Mouse (Mus musculus): Measurements from ENCODE around the gene Csnk2b. TPM values are rescaled to one million over a fixed set of nuclear protein-coding genes. Genes with fewer than 3 reads are reported as not detected.

Csnk2b gene
- total RNA-seq, 4 experiments from 2014 or later, result 188 to 228 (median 194) TPM

Other genes starting within 250 kb of the Csnk2b start
- 1 to 10 TPM; 8.3 to 9.1 (median 9.0) TPM for gene Zbtb12, start 242.6 kb downstream of the Csnk2b start, total RNA-seq (2022)
- not detected for gene Gm20547, start 240.0 kb downstream of the Csnk2b start, total RNA-seq (2022)
- gene C2, start 223.8 kb downstream of the Csnk2b start, total RNA-seq (2022), result 1 to 10 TPM; 1.6 to 5.9 (median 4.0) TPM
- gene Ehmt2, start 223.6 kb downstream of the Csnk2b start, total RNA-seq (2022), result 100 to 1,000 TPM; 182 to 191 (median 185) TPM
- under 1 TPM; 0.33 to 0.66 (median 0.51) TPM for gene Slc44a4, start 207.6 kb downstream of the Csnk2b start, total RNA-seq (2022)
- gene Neu1, start 190.8 kb downstream of the Csnk2b start, total RNA-seq (2022), result 10 to 100 TPM; 40.1 to 44.4 (median 42.7) TPM
- 10 to 100 TPM in 2 of 4 experiments, 1 to 10 TPM in 2; 6.9 to 13.1 (median 10.4) TPM for gene Hspa1b, start 162.8 kb downstream of the Csnk2b start, total RNA-seq (2022)
- gene Gm20481, start 152.1 kb downstream of the Csnk2b start, total RNA-seq (2022), result not detected
- gene Hspa1a, start 149.9 kb downstream of the Csnk2b start, total RNA-seq (2022), result 10 to 100 TPM; 11.9 to 17.5 (median 13.7) TPM
- gene Hspa1l, start 149.3 kb downstream of the Csnk2b start, total RNA-seq (2022), result under 1 TPM; 0.24 to 0.72 (median 0.58) TPM
- 10 to 100 TPM; 14.1 to 22.5 (median 17.3) TPM for gene Lsm2, start 140.2 kb downstream of the Csnk2b start, total RNA-seq (2022)
- 10 to 100 TPM; 43.5 to 53.0 (median 48.2) TPM for gene Vars, start 121.1 kb downstream of the Csnk2b start, total RNA-seq (2022)
- 1 to 10 TPM in 3 of 4 experiments, under 1 TPM in 1; 0.95 to 1.5 (median 1.3) TPM for gene Vwa7, start 105.5 kb downstream of the Csnk2b start, total RNA-seq (2022)
- under 1 TPM in 2 of 4 experiments, not detected in 2; 0.59 to 0.67 TPM for gene Sapcd1, start 94.0 kb downstream of the Csnk2b start, total RNA-seq (2022)
- 1 to 10 TPM in 1 of 4 experiments, under 1 TPM in 2, not detected in 1; 0.34 to 1.2 (median 0.78) TPM for gene Msh5, start 75.3 kb downstream of the Csnk2b start, total RNA-seq (2022)
- gene Clic1, start 72.1 kb downstream of the Csnk2b start, total RNA-seq (2022), result 10 to 100 TPM; 10.2 to 18.3 (median 11.8) TPM
- gene Ddah2, start 63.0 kb downstream of the Csnk2b start, total RNA-seq (2022), result 10 to 100 TPM; 13.1 to 20.2 (median 14.8) TPM
- gene Ly6g6c, start 56.7 kb downstream of the Csnk2b start, total RNA-seq (2022), result not detected
- gene Mpig6b, start 55.9 kb downstream of the Csnk2b start, total RNA-seq (2022), result under 1 TPM in 1 of 4 experiments, not detected in 3; 0.15 TPM
- gene Ly6g6e, start 45.2 kb downstream of the Csnk2b start, total RNA-seq (2022), result 1 to 10 TPM; 3.7 to 4.9 (median 4.0) TPM
- 1 to 10 TPM in 3 of 4 experiments, under 1 TPM in 1; 0.70 to 1.8 (median 1.3) TPM for gene Ly6g6d, start 44.0 kb downstream of the Csnk2b start, total RNA-seq (2022)
- gene Ly6g6f, start 36.4 kb downstream of the Csnk2b start, total RNA-seq (2022), result under 1 TPM in 2 of 4 experiments, not detected in 2; 0.50 to 0.54 TPM
- gene Abhd16a, start 32.8 kb downstream of the Csnk2b start, total RNA-seq (2022), result 100 to 1,000 TPM; 117 to 125 (median 121) TPM
- gene Ly6g5c, start 13.8 kb downstream of the Csnk2b start, total RNA-seq (2022), result not detected
- under 1 TPM; 0.32 to 1.00 (median 0.46) TPM for gene Ly6g5b, start 6.6 kb downstream of the Csnk2b start, total RNA-seq (2022)
- gene Gpank1, start 598 bp downstream of the Csnk2b start, total RNA-seq (2022), result 10 to 100 TPM; 19.7 to 24.5 (median 22.8) TPM
- gene D17H6S53E, start 4.3 kb upstream of the Csnk2b start, total RNA-seq (2022), result 10 to 100 TPM; 25.6 to 34.3 (median 30.1) TPM
- gene Apom, start 10.0 kb upstream of the Csnk2b start, total RNA-seq (2022), result not detected
- gene Bag6, start 13.1 kb upstream of the Csnk2b start, total RNA-seq (2022), result 100 to 1,000 TPM; 263 to 306 (median 290) TPM
- gene Prrc2a, start 42.8 kb upstream of the Csnk2b start, total RNA-seq (2022), result 100 to 1,000 TPM; 272 to 295 (median 280) TPM
- gene Aif1, start 54.0 kb upstream of the Csnk2b start, total RNA-seq (2022), result 10 to 100 TPM; 11.2 to 30.3 (median 17.4) TPM
- 10 to 100 TPM in 1 of 4 experiments, 1 to 10 TPM in 3; 6.5 to 10.1 (median 7.9) TPM for gene Lst1, start 66.4 kb upstream of the Csnk2b start, total RNA-seq (2022)
- 1 to 10 TPM in 3 of 4 experiments, not detected in 1; 1.0 to 1.6 (median 1.2) TPM for gene Ltb, start 72.4 kb upstream of the Csnk2b start, total RNA-seq (2022)
- gene Tnf, start 80.0 kb upstream of the Csnk2b start, total RNA-seq (2022), result under 1 TPM in 1 of 4 experiments, not detected in 3; 0.39 TPM
- 1 to 10 TPM in 1 of 4 experiments, under 1 TPM in 3; 0.28 to 1.2 (median 0.58) TPM for gene Lta, start 83.3 kb upstream of the Csnk2b start, total RNA-seq (2022)
- not detected for gene Gm16181, start 98.8 kb upstream of the Csnk2b start, total RNA-seq (2022)
- gene Atp6v1g2, start 111.6 kb upstream of the Csnk2b start, total RNA-seq (2022), result 100 to 1,000 TPM; 552 to 589 (median 575) TPM
- gene Nfkbil1, start 113.7 kb upstream of the Csnk2b start, total RNA-seq (2022), result 10 to 100 TPM; 14.1 to 18.8 (median 17.1) TPM
- gene Ddx39b, start 119.7 kb upstream of the Csnk2b start, total RNA-seq (2022), result 100 to 1,000 TPM; 175 to 212 (median 200) TPM
- gene H2-D1, start 140.7 kb upstream of the Csnk2b start, total RNA-seq (2022), result 10 to 100 TPM; 29.5 to 72.8 (median 47.5) TPM
- gene H2-Q1, start 198.4 kb upstream of the Csnk2b start, total RNA-seq (2022), result 1 to 10 TPM in 3 of 4 experiments, under 1 TPM in 1; 0.67 to 2.3 (median 1.4) TPM
- 1 to 10 TPM in 2 of 4 experiments, under 1 TPM in 2; 0.34 to 1.3 (median 0.94) TPM for gene H2-Q2, start 220.2 kb upstream of the Csnk2b start, total RNA-seq (2022)